Mouse (Mus musculus) limb, embryonic 11.5 days (tissue): Measurements from ENCODE around the gene Defb15. TPM values are rescaled to one million over a fixed set of nuclear protein-coding genes. Genes with fewer than 3 reads are reported as not detected.

ENCODE experiments used
- polyA plus RNA-seq: library from polyadenylated mRNA; unstranded; fragments of >200 nt; fragmentation: Nextera tagmentation; extraction: Ambion mirVana; gene quantifications from 2 replicates; pipeline ENCODE4 v1.2.1, GENCODE M21; 2014

Defb15 gene
- polyA plus RNA-seq, 1 experiment from 2014 or later, result not detected

Other genes starting within 250 kb of the Defb15 start
- gene AY761184, start 229.1 kb downstream of the Defb15 start, polyA plus RNA-seq, result not detected in 2 replicates
- not detected in 2 replicates for gene Defa24, start 198.2 kb downstream of the Defb15 start, polyA plus RNA-seq
- gene Defb50, start 109.2 kb downstream of the Defb15 start, polyA plus RNA-seq, result not detected in 2 replicates
- gene Defb2, start 92.8 kb downstream of the Defb15 start, polyA plus RNA-seq, result not detected in 2 replicates
- gene Defb10, start 73.8 kb downstream of the Defb15 start, polyA plus RNA-seq, result not detected in 2 replicates
- gene Defb9, start 47.3 kb downstream of the Defb15 start, polyA plus RNA-seq, result not detected in 2 replicates
- gene Defb11, start 26.3 kb downstream of the Defb15 start, polyA plus RNA-seq, result not detected in 2 replicates
- not detected in 2 replicates for gene Defb35, start 5.6 kb upstream of the Defb15 start, polyA plus RNA-seq
- not detected in 2 replicates for gene Defb13, start 14.1 kb upstream of the Defb15 start, polyA plus RNA-seq
- gene Fam90a1a, start 26.0 kb upstream of the Defb15 start, polyA plus RNA-seq, result not detected in 2 replicates
- gene Ccdc70, start 37.1 kb upstream of the Defb15 start, polyA plus RNA-seq, result not detected in 2 replicates
- 0.78 and 0.93 TPM in 2 replicates for gene Atp7b, start 127.6 kb upstream of the Defb15 start, polyA plus RNA-seq
- 34.5 and 43.8 TPM in 2 replicates for gene Alg11, start 128.0 kb upstream of the Defb15 start, polyA plus RNA-seq
- gene Nek5, start 192.3 kb upstream of the Defb15 start, polyA plus RNA-seq, result not detected in 2 replicates
- 7.9 and 8.1 TPM in 2 replicates for gene Nek3, start 233.7 kb upstream of the Defb15 start, polyA plus RNA-seq